Mouse (Mus musculus): Measurements from ENCODE around the gene Bcar3. TPM values are rescaled to one million over a fixed set of nuclear protein-coding genes. Genes with fewer than 3 reads are reported as not detected.
"Not testable (repeated sequence)": the region's sequence is repeated elsewhere in the genome, so short reads cannot be mapped to it uniquely, and the experiment has no call there.

Gene Bcar3
- polyA plus RNA-seq (2012; rRNA removed): 19.0 and 19.4 TPM in 2 replicates

DNA sequence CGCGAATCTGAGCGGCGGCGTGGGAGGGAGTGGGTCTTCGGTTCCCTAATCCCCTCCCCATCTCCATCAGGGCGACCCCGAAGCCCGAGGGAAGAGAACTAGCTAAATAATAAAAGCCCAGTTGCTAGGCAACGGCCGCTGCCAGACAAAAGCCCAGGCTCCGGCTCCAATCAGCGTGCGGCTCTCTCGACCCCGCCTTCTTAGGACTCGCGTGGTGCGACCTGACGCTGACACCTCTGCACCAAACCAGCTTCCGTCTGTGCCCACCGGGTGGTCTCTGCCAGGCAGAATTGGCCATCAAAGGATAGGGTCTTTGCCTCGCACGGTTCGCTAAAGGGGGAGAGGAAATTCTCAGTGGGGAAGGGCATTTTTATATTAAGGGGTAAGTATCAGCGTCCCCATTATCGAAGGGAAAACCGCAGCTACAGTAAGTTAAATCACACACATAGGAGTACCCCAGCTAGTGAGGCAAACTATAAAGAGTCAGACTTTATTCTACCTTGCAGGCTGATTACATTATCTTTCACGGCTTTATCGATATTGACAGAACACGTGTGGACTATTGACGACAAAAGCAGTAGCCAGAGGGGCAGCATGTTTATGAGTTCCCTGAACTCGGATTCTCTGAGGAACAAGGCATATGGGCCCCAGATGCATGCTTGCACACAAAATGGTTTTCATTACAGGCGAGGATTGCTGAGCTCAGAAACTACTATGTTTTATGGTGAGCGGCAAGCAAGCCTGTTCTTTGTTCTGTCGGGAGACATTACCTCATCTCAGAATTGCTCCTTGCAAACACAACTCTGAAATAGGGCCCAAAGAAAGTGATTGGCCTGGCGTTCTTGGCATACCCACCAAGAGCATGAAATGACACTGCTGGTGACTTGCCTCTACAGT is at the start of gene Bcar3:
Gene Bcar3, plus strand, starts transcription at position 183 of the 897 bp plus-strand sequence.
- peak; percentile 93 to 95 for DNase-seq (ENCODE audit: extremely low spot score in 1 of 2, low spot score in 1 of 2)

DNA sequence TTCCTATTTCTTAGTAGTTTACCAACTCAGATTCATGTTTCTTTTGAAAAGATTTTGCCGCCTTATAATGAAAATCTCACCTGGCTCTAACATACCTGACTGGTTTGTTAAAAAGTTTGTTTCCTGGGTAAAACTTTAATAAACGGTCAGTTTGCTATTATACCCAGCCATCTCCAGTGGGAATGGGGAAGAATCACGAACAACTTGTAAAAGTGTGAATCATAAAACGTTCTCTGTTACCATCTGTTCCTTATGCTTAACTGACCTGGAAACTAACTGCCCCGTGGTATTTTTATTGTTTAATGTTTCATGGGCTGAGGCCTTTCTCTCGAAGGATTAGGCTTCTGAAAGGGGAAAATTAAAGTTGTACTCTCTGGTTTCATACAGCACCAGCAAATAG is 49.2 kb upstream of the Bcar3 start:
- no peak for DNase-seq (ENCODE audit: extremely low spot score in 1 of 2, low spot score in 1 of 2)

DNA sequence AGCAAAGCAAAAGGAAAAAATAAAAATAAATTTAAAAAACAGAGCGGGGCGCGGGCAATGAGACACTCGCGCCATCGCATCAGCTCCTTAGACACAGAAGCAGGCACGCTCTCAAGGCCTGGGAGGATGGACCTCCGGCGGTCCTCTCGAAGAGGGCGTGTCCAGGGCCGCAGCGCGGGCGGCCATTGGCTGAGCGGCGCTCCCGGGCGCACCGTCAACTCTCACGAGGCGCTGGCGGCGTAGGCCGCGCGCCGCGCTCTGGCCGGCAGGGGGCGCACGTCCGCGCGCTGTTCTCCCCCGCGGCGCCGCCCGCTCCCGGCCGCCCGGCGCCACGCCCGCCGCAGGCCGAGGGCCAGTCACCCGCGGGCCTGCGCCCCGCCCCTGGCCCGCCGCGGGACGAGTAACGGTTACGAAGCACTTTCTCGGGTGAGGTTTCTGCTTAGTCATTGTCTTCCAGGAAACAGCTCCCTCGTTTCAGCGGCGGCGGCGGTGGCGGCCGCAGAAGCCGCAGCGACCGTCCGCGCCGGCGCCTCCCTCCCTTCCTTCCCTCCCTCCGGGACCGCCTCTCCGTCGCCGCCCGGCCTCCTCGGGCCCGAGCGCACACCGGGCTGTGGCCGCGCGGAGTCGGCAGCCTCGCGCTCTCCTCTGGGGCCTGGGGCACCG is 48.6 kb upstream of the Bcar3 start, which contains the start of gene Gclm:
Gene Gclm, plus strand, starts transcription at position 343 of the 663 bp plus-strand sequence.
- peak; percentile 83 to 94 for DNase-seq (ENCODE audit: extremely low spot score in 1 of 2, low spot score in 1 of 2)

DNA sequence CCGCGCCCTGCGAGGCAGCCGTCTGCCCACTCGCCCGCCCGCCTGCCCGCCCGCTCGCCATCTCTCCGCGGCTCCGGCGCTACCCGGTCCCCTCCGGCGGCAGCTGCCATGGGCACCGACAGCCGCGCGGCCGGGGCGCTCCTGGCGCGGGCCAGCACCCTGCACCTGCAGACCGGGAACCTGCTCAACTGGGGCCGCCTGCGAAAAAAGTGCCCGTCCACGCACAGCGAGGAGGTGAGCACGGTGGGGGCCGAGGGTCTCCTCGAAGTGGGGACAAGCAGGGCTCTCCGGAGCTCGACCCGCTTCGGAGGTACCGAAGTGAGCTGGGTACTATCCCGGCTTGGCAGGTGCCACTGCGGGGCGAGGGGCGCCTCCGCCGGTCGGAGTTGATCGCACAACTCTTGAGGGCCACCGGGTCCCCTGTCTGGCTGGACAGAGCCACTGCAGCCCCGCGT is 48.0 kb upstream of the Bcar3 start:
- peak in 1 of 2 experiments; percentile 37 for DNase-seq (ENCODE audit: extremely low spot score in 1 of 2, low spot score in 1 of 2)

DNA sequence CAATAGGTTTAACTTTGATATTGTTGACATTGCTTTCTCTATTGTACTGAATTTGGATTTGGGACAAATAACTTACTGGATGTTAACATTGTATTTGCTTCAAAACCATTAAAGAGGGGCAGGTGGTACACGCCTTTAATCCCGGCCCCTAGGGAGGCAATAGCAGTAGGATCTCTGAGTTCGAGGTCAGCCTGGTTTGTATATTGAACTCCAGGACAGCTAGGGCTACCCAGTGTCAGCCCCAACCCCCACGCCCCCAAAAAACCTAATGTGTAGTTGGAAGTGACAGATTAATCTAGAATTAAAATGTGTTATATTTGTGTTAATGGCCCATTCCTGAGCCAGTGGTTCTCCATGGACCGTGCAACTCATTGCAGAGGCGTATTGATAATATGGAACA is 47.5 kb upstream of the Bcar3 start:
- DNase-seq (ENCODE audit: extremely low spot score in 1 of 2, low spot score in 1 of 2): no peak

DNA sequence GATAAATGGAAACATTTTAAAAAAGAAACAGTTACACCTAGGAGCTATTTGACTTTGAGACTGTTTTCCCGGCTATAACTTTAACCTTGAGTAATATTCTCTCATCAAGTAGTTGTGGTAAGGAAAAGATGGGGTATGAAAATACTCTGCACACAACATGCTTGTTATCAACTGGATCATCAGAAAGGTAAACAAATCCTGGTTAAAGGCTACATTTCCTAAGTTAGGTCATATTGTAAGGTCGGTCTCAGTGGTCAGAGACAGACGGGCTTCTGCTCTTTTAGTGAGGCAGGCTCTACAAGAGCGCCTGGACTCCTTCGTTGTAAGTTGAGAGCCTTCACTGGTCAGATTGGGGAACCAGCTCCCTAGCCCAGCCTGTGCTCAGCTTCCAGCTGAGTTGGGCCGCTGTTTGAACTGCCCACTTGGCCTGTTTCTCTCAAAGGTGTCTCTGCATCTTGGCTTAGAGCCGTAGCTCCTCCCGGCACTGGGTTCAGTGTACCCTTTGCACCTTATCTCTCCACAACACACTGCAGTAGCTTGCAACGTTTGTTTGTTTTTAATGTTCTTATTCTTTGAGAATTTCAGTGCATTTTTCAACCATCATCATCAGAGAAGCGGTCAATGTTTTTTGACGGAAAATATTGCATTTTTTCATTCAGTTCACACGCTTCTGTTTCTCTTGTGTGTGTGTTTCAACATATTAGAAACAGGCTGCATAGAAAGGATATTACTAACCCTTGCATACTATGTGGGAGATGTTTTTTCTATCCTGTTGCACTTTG is 46.8 kb upstream of the Bcar3 start:
- DNase-seq (ENCODE audit: extremely low spot score in 1 of 2, low spot score in 1 of 2): no peak

DNA sequence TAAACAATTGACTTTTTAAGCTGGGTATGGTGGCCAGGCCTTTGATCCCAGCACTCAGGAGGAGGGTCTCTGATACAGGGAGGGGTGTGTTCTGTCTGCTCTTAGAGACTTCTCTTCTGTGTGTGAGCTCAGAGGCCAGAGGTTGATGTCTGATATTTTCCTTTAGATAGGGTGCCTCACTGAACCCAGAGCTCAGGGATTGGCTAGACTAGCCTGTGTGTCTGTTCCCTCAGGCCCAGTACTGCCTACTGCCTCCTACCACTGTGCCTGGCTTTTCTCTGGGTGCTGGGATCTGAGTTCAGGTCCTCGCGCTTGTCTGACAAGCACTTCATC is 46.2 kb upstream of the Bcar3 start:
- no peak for DNase-seq (ENCODE audit: extremely low spot score in 1 of 2, low spot score in 1 of 2)

DNA sequence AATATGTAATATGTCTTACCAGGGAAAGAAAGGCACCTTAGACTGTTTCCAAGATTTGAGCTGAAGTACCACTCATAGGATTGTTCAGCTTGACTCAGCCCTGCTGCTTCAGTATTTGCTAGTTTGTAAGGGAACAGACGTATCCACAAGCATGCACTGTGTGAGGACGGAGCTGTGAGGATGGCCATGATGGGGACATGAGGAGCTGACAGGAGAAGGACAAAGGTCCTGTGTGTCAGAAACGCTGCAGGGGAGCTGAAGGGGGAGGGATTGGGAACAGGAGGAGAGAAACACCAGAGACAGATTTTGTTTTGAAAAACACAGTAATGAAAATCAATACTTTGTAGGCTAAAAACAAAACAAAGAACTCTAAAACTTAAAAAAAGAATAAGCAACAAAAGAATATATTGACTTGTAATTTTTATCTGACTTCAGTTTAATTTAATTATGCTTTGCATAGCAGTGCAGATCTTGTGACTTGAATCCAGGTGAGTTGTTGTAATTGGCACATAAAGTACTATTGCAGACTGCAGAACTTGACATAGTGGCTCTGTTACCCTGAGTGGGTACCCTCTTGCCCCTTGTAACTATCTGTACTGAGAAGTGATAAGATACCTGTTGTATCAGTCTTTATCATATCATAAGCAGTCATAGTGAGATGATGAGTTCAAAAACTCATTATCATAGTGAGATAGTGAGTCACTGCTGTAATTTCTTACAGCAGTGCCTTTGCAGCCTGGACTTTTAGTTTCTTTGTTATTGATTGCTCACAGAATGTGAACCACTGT is 41.3 kb upstream of the Bcar3 start:
- no peak for DNase-seq (ENCODE audit: extremely low spot score in 1 of 2, low spot score in 1 of 2)

DNA sequence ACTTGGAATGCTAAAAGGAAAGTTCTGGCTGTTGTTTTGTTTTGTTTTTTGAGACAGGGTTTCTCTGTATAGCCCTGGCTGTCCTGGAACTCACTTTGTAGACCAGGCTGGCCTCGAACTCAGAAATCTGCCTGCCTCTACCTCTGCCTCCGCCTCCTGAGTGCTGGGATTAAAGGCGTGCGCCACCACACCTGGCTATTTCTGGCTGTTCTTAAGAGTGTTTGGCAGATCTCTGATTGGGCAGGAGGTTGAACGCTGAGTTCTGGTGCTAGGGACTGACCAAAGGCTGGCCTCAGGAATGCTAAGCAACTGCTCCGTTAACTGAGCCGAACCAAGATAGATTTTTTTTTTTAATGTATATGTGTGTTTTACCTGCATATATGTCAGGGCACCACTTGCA is 39.9 kb upstream of the Bcar3 start:
- DNase-seq (ENCODE audit: extremely low spot score in 1 of 2, low spot score in 1 of 2): not testable (repeated sequence)

DNA sequence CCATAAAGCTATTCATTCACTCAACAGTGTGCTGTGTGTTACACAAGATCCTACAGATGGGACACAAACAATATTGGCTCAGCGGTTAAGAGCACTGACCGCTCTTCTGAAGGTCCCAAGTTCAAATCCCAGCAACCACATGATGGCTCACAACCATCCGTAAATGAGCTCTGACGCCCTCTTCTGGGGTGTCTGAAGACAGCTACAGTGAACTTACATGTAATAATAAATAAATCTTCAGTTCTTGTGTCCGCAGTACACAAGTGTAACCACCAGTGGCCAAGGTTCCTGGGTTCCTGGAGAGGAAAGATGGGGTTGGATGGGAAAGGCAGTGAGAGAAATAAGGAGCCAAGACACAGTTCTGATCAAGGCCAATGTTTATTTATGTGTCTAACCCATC is 23.9 kb upstream of the Bcar3 start:
- no peak for DNase-seq (ENCODE audit: extremely low spot score in 1 of 2, low spot score in 1 of 2)

DNA sequence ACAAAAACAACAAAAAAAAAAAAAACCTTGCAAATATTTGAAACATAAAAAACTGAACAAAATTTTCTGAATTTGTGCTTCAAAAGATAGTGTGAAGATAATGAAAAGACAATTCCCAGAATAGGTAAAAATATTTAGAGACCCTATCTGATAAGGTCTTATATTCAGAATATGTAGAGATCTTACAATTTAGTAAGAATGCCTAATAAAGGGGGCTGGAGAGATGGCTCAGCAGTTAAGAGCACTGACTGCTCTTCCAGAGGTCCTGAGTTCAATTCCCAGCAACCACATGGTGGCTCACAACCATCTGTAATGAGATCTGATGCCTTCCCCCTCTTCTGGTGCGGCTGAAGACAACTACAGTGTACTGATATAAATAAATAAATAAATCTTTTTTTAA is 21.4 kb upstream of the Bcar3 start:
- DNase-seq (ENCODE audit: extremely low spot score in 1 of 2, low spot score in 1 of 2): not testable (repeated sequence)

DNA sequence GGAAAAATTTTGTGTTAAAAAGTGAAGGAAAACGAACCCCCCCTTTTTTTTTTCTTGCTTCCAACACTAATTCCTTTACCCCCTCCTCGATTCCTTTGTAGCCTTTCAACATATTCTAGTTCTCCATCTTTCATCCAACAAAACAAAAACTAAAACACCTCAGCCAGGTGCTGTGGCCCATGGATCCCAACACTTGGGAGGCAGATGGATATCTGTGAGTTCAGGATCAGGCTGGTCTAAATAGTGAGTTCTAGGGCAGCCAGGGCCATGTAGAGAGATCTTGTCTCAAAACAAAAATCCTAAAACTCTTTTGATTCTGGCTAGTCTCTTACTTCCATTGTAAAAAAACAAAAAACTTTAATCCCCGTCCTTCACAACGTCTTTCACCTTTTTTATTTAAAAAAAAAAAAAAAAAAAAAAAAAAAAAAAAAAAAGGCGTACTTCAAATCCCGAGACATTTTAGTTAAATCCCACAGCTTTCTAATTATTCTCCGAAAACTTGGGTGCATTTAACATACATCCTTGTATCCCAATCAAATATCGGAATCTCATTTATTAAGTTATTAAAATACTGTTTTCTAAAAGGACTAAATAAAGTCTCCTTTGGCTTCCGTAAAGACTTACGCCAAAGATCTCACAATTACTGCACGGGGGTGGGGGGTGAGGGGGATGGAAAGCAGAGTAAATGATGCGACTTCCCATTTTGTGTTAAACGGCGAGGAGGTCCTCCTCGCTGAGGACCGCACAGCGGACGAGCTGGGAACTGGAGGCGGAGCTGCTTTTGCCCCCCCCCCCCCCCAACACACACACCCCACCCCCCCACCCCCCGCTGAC is 20.3 kb upstream of the Bcar3 start:
- no peak for DNase-seq (ENCODE audit: extremely low spot score in 1 of 2, low spot score in 1 of 2)

DNA sequence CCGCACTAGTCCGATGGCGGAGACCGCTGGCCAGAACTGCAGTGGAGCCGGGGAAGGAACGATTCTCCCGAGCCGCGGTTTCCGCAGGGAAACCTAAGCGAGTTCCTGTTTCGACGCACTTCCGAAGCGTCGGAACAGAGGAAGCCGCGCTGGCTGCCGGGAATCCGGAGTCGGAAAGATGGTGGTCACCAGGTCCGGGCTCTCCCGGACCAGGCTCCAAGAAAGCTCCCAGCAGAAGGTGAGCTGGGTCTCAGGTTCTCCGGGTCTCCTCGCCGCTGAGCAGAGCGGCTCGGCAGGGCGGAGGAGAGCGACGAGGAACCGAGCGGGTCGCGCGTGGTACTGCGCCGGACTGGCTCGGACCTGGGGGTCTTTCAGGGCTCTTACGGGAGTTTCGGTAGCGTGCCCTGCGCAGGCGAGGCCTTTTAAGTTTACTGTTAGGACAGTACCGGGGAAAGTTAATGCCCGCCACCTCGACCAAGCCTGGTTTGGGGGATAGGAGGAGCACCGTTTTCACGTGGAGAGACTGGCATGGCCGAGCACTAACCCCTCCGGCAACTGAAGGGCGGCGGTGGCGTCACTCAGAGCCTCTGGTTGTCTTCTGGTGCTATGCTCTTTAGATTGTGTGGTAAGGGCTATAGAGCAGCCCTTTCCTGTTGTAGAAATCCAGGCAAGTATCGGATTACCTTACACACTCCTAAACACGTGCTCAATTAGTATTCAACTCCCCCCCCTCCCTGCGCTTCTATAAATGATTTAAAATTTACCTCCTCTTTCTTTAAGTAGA is 19.5 kb upstream of the Bcar3 start, which contains the start of gene Dnttip2:
Gene Dnttip2, plus strand, starts transcription at position 148 of the 784 bp plus-strand sequence.
- peak; percentile 84 to 95 for DNase-seq (ENCODE audit: extremely low spot score in 1 of 2, low spot score in 1 of 2)

DNA sequence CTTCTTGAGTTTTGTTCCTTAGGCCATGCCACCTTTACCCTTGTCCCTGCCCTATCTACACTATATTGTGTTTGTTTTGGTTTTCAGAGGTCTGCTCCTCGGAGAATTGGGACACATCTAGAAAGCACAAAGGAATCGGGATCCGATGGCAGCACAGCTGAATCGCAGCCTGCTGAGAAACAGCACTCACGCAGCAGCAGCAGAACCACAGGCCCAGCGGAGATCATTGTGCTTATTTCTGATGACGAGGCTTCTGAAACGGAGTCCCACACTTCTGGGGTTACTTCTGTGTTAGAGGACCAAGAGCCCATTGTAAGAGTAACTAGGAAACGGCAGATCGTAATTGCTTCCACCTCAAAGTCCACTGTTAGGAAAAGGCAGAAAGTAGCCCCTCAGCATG is 18.8 kb upstream of the Bcar3 start:
- no peak for DNase-seq (ENCODE audit: extremely low spot score in 1 of 2, low spot score in 1 of 2)

DNA sequence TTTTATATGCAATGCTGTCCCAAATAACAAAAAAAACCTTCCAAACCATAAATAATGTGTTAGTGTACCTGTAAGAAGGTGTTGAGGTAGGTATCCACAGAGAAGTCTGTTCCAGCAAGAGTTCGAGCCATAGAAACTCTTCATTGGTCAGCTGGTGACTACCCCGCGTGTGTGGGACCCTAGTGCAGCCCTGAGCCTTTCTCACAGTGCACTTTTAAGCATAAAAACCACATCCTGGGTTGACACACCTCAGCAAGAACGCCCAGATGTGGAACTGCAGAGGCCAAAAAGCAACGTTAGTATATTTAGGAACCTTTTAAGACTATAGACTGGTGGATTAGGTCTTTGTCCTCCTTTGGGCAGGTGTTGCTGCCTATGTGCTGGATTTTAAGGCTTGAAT is 6.7 kb upstream of the Bcar3 start:
- no peak for DNase-seq (ENCODE audit: extremely low spot score in 1 of 2, low spot score in 1 of 2)

DNA sequence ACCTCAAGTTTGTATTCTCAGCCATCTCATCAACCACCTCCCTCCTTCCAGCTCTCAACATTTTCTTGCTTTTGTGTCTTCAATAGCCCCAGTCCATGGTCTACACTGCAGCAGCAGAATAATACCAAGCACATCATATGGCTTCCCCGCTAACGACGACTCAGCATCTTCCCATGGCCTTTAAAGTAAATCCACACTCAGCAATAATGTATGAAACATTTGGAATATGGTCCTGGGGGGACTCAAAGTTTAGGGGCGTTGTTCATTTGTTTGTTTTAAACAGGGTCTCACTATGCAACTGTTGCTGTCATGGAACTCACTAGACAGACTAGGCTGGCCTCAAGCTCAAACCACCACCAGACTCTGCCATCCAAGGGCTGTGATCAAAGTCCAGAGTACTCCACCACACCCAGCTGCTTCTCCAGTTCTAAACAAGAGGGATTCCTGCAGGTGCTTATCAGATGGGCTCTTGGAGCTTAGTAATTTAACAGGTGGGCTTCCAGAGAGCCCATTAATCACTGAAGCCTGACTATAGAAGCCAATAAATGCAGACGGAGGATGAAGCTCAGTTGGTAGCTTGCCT is 5.2 kb upstream of the Bcar3 start:
- DNase-seq (ENCODE audit: extremely low spot score in 1 of 2, low spot score in 1 of 2): no peak

DNA sequence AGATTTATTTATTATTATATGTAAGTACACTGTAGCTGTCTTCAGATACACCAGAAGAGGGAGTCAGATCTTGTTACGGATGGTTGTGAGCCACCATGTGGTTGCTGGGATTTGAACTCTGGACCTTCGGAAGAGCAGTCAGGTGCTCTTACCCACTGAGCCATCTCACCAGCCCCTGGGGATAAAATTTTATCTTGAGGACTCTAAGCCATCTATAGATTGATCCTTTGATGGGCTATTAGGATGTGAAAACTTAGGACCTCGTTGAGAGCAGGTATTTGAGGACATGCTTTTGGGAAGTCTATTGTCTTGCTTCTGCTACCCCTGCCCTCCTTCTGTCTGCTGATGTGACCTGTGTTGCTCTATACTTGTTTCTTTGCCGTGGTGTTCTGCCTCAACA is 4.6 kb upstream of the Bcar3 start:
- DNase-seq (ENCODE audit: extremely low spot score in 1 of 2, low spot score in 1 of 2): not testable (repeated sequence)

DNA sequence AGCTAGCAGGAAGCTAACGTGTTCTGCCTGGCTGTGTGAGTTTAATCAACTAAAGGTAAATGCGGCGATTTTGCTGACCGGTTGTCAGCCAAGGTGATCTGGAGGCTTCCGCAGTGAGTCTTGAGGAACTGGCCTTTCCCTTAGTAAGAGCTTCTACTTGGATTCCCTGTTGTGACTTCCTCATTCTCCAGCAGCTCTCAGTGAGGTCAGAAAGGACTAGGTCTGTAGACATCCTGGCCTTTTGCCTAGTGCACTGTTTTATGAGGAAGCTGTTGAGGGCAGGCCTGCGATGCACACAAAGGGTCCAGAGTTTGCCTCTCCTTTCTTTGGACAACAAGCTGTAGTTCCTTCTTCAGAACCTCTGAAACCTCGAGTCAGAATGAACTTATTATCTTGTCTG is 3.2 kb upstream of the Bcar3 start:
- peak in 1 of 2 experiments; percentile 31 for DNase-seq (ENCODE audit: extremely low spot score in 1 of 2, low spot score in 1 of 2)
